Mouse (Mus musculus) stomach, embryonic 15.5 days (tissue): ENCODE data around the gene Cdc42bpa. TPM values are rescaled to one million over a fixed set of nuclear protein-coding genes. Genes with fewer than 3 reads are reported as not detected.

ENCODE experiments used
- ATAC-seq: fragments of 200-750 bp; cut with Nextera tagmentation; 2 replicates; pipeline ENCODE4 v1.8.0; 2017; ENCODE audit warnings: low read depth, moderate number of reproducible peaks, moderate TSS enrichment; ENCODE audit not compliant: insufficient read depth, low FRiP score
- H3K27ac ChIP-seq: fragments of 300-500 bp; sonication (generic); 2 replicates; pipeline ENCODE4 v1.5.1; 2015; ENCODE audit warnings: mild to moderate bottlenecking, inconsistent platforms
- H3K27me3 ChIP-seq: fragments of 300-500 bp; sonication (generic); replicated peaks from 2 replicates; pipeline ENCODE4 v1.6.1; 2015; ENCODE audit warnings: inconsistent platforms
- H3K36me3 ChIP-seq: fragments of 300-500 bp; sonication (generic); 2 replicates; pipeline ENCODE4 v1.6.1; 2015; ENCODE audit warnings: inconsistent platforms
- H3K4me1 ChIP-seq: fragments of 300-500 bp; sonication (generic); 2 replicates; pipeline ENCODE4 v1.6.1; 2015; ENCODE audit warnings: inconsistent platforms
- H3K4me2 ChIP-seq: fragments of 300-500 bp; sonication (generic); 2 replicates; pipeline ENCODE4 v1.6.1; 2015; ENCODE audit warnings: mild to moderate bottlenecking, inconsistent platforms
- H3K4me3 ChIP-seq: fragments of 300-500 bp; sonication (generic); replicated peaks from 2 replicates; pipeline ENCODE4 v1.5.1; 2015; ENCODE audit warnings: inconsistent platforms
- H3K9ac ChIP-seq: fragments of 300-500 bp; sonication (generic); 2 replicates; pipeline ENCODE4 v1.6.1; 2015; ENCODE audit warnings: inconsistent platforms
- H3K9me3 ChIP-seq: fragments of 300-500 bp; sonication (generic); 2 replicates; pipeline ENCODE4 v1.6.1; 2016; ENCODE audit warnings: inconsistent platforms
- WGBS: fragments of 180-500 bp; shearing (Covaris S2); methylation state at CpG from one replicate; pipeline ENCODE4 v1.1.7; 2015; 5-methylcytosine and 5-hydroxymethylcytosine counted together
- polyA plus RNA-seq: library from polyadenylated mRNA; unstranded; fragments of >200 nt; fragmentation: Nextera tagmentation; extraction: Ambion mirVana; gene quantifications from 2 replicates; pipeline ENCODE4 v1.2.1, GENCODE M21; 2015

Gene Cdc42bpa
- polyA plus RNA-seq, 1 experiment from 2014 or later = 17.9 TPM

DNA sequence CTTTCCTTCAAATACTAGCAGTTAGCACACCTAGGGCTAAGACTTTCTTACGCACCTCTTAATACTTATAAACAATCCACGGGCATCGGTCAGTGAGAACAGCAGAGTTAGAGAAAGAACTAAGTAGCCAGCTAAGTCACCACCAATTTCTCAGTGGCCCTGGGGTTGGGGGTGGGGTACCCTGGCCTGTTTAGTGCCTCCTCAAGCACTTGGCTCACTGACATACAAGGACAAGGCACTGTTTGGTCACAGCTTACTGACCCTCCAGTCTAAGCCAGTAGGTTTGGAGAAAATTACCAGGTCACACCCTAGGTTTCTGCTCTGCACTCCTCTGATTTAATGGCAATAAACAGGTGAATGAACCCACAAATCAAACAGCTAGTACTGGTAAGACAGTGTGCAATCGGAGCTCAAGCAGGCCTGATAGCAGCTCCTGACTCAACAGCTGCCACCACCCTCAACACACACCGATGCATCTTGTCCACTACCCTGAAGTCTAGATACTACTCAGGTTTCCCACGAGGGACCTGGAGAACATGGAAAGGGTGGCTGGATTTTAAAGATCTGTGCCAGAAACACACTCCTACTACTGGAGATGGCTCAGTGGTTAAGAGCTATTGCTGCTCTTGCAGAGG, 223.4 kb downstream of the Cdc42bpa start:
- H3K36me3 ChIP-seq = no peaks in the 10 kb centered on the region
- ATAC-seq = no peak
- no peak overlapping the region for H3K4me2 ChIP-seq
- no peak overlapping the region for H3K9ac ChIP-seq
- no peaks in the 10 kb centered on the region for H3K27me3 ChIP-seq
- peaks cover 13% of the 10 kb centered on the region; the same call in 1 of the 2 replicates for H3K4me1 ChIP-seq
- H3K4me3 ChIP-seq = no peak overlapping the region
- no peaks in the 10 kb centered on the region for H3K9me3 ChIP-seq
- peak overlapping the region; percentile 26; the same call in 1 of the 2 replicates for H3K27ac ChIP-seq
- WGBS = 86% methylated on average over 6 of the region's 6 CpGs

DNA sequence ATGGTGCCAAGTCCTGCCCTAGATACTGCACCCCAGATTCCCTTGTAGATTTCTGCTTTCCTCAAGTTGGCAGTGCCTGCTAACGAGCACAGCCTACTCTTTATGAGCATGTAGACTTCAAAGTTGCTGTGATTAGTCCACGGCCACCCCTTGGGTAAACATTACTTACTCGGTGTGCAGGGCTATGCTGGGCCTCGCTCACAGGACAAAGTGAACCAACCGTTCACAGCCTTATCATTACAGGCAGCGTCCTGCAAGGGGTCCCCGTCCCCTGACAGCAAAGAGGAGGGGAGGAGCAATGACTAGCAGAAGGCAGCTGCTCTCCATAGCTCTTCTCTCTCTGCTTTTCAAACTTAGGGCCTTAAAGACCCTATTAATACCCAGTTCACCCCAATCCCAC, 224.5 kb downstream of the Cdc42bpa start:
- no peaks in the 10 kb centered on the region for H3K36me3 ChIP-seq
- WGBS = 33% methylated on average over 7 of the region's 7 CpGs
- no peak overlapping the region for H3K4me2 ChIP-seq
- peak; percentile 83 for ATAC-seq
- no peak overlapping the region for H3K4me3 ChIP-seq
- no peak overlapping the region for H3K9ac ChIP-seq
- no peaks in the 10 kb centered on the region for H3K27me3 ChIP-seq
- no peaks in the 10 kb centered on the region for H3K9me3 ChIP-seq
- peak overlapping the region; percentile 36; the same call in 1 of the 2 replicates for H3K27ac ChIP-seq
- H3K4me1 ChIP-seq = peaks cover 13% of the 10 kb centered on the region; the same call in 1 of the 2 replicates

GRCm38 (mm10) chr1:180185877-180186276, 225.6 kb downstream of the Cdc42bpa start:
- ATAC-seq = no peak
- no peaks in the 10 kb centered on the region for H3K27me3 ChIP-seq
- H3K4me1 ChIP-seq = peaks cover 13% of the 10 kb centered on the region; the same call in 1 of the 2 replicates
- H3K4me2 ChIP-seq = no peak overlapping the region
- no peaks in the 10 kb centered on the region for H3K36me3 ChIP-seq
- no peaks in the 10 kb centered on the region for H3K9me3 ChIP-seq
- no peak overlapping the region for H3K9ac ChIP-seq
- H3K4me3 ChIP-seq = no peak overlapping the region
- 55% methylated on average over 5 of the region's 5 CpGs for WGBS
- no peak overlapping the region for H3K27ac ChIP-seq

DNA sequence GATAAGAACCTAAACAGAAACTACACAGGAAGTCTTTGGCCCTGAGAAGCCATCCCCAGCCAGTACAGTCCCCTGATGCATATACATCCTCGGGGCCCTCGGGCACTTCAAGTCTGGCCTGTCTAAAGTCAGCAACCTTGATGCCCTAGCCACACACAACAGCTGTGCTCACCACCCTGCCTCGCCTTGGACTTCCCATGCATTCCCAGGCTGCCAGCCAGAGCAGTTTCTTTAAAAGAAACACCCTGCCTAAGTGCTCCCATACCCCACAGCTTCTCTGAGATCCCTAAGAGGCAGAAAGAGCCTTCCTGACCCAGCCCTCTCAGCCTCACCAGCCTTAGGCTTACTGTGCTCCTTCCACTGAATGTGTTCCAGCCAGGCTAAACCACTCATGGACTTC, 226.1 kb downstream of the Cdc42bpa start:
- H3K4me2 ChIP-seq = no peak overlapping the region
- H3K27ac ChIP-seq = no peak overlapping the region
- H3K36me3 ChIP-seq = no peaks in the 10 kb centered on the region
- no peaks in the 10 kb centered on the region for H3K27me3 ChIP-seq
- H3K4me1 ChIP-seq = peaks cover 13% of the 10 kb centered on the region; the same call in 1 of the 2 replicates
- no peak overlapping the region for H3K9ac ChIP-seq
- WGBS = 73% methylated on average over 3 of the region's 3 CpGs
- no peak overlapping the region for H3K4me3 ChIP-seq
- H3K9me3 ChIP-seq = no peaks in the 10 kb centered on the region
- no peak for ATAC-seq

DNA sequence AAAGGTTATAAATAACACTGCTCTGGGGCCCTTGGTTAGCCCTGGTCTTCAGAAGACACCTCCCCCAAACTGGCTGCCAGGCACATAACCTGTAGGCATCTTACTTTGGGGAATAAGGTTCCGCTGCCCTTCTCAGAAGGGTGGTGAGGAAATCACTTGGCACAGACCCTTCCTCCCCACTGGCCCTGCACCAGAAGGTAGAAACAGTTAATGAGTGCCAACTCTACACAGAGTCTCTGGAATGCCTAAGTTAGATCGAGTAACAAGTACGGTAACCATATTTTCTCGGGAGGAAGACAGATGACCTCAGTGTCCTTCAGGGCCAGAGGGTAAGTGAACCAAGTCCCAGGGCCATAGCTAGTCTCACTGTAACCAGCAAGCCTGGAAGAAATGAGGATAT, 228.7 kb downstream of the Cdc42bpa start:
- Histone ChIP-seq H3K36me3 (no peaks in the 10 kb centered on the region), H3K9me3 (no peaks in the 10 kb centered on the region), H3K4me2 (no peak overlapping the region), H3K27me3 (no peaks in the 10 kb centered on the region), H3K4me1 (peaks cover 13% of the 10 kb centered on the region; the same call in 1 of the 2 replicates), H3K27ac (no peak overlapping the region), H3K4me3 (no peak overlapping the region), H3K9ac (no peak overlapping the region)
- no peak for ATAC-seq
- 80% methylated on average over 4 of the region's 4 CpGs for WGBS

- H3K36me3 ChIP-seq = no peaks in the 10 kb centered on the region
- no peak overlapping the region for H3K4me2 ChIP-seq
- 0 out of 2 replicates have a peak, but pooled peaks cover 11% of the 10 kb centered on the region for H3K4me1 ChIP-seq
- H3K27me3 ChIP-seq = no peaks in the 10 kb centered on the region
- H3K9ac ChIP-seq = no peak overlapping the region
- 78% methylated on average over 8 of the region's 8 CpGs for WGBS
- H3K4me3 ChIP-seq = no peak overlapping the region
- no peak overlapping the region for H3K27ac ChIP-seq
- ATAC-seq = no peak
- no peaks in the 10 kb centered on the region for H3K9me3 ChIP-seq
Observed at GRCm38 (mm10) chr1:180191112-180191511, 230.8 kb downstream of the Cdc42bpa start.

- 0 out of 2 replicates have a peak, but pooled peaks cover 6% of the 10 kb centered on the region for H3K4me1 ChIP-seq
- H3K4me2 ChIP-seq = no peak overlapping the region
- H3K4me3 ChIP-seq = no peak overlapping the region
- no peak overlapping the region for H3K9ac ChIP-seq
- no peaks in the 10 kb centered on the region for H3K36me3 ChIP-seq
- no peaks in the 10 kb centered on the region for H3K9me3 ChIP-seq
- 71% methylated on average over 7 of the region's 7 CpGs for WGBS
- no peak for ATAC-seq
- no peaks in the 10 kb centered on the region for H3K27me3 ChIP-seq
- no peak overlapping the region for H3K27ac ChIP-seq
Observed at GRCm38 (mm10) chr1:180191651-180192220, 231.5 kb downstream of the Cdc42bpa start.

- Histone ChIP-seq H3K4me1 (0 out of 2 replicates have a peak, but pooled peaks cover 3% of the 10 kb centered on the region), H3K36me3 (no peaks in the 10 kb centered on the region), H3K27ac (no peak overlapping the region), H3K4me2 (no peak overlapping the region), H3K27me3 (no peaks in the 10 kb centered on the region), H3K9ac (no peak overlapping the region), H3K9me3 (no peaks in the 10 kb centered on the region), H3K4me3 (no peak overlapping the region)
- 47% methylated on average over 4 of the region's 4 CpGs for WGBS
- no peak for ATAC-seq
Observed at GRCm38 (mm10) chr1:180192866-180193265, 232.6 kb downstream of the Cdc42bpa start.

GRCm38 (mm10) chr1:180193391-180193935, 233.2 kb downstream of the Cdc42bpa start:
- H3K4me3 ChIP-seq = no peak overlapping the region
- H3K9ac ChIP-seq = no peak overlapping the region
- WGBS = 75% methylated on average over 8 of the region's 8 CpGs
- H3K4me1 ChIP-seq = 0 out of 2 replicates have a peak, but pooled peaks cover 3% of the 10 kb centered on the region
- H3K27me3 ChIP-seq = no peaks in the 10 kb centered on the region
- H3K36me3 ChIP-seq = no peaks in the 10 kb centered on the region
- ATAC-seq = no peak
- no peaks in the 10 kb centered on the region for H3K9me3 ChIP-seq
- H3K4me2 ChIP-seq = no peak overlapping the region
- no peak overlapping the region for H3K27ac ChIP-seq

- Histone ChIP-seq H3K4me2 (peak overlapping the region; percentile 88; the same call in 1 of the 2 replicates), H3K27ac (no peak overlapping the region), H3K27me3 (no peaks in the 10 kb centered on the region), H3K9me3 (no peaks in the 10 kb centered on the region), H3K4me1 (0 out of 2 replicates have a peak, but pooled peaks cover 3% of the 10 kb centered on the region), H3K4me3 (no peak overlapping the region), H3K9ac (no peak overlapping the region), H3K36me3 (no peaks in the 10 kb centered on the region)
- WGBS = 86% methylated on average over 9 of the region's 9 CpGs
- ATAC-seq = no peak
Observed at GRCm38 (mm10) chr1:180194048-180194447, 233.8 kb downstream of the Cdc42bpa start.

GRCm38 (mm10) chr1:180194781-180195471, 234.7 kb downstream of the Cdc42bpa start:
- Histone ChIP-seq H3K4me2 (peak overlapping the region; percentile 88), H3K4me1 (0 out of 2 replicates have a peak, but pooled peaks cover 3% of the 10 kb centered on the region), H3K27me3 (no peaks in the 10 kb centered on the region), H3K27ac (peak overlapping the region; percentile 23; the same call in 1 of the 2 replicates), H3K4me3 (peak overlapping the region; percentile 82), H3K9me3 (no peaks in the 10 kb centered on the region), H3K36me3 (no peaks in the 10 kb centered on the region), H3K9ac (peak overlapping the region; percentile 27; the same call in 1 of the 2 replicates)
- peak; percentile 56 for ATAC-seq
- 18% methylated on average over 9 of the region's 9 CpGs for WGBS
